Mouse (Mus musculus) left cerebral cortex, postnatal 4 days (tissue): ENCODE results near the gene Ap5z1. TPM values are rescaled to one million over a fixed set of nuclear protein-coding genes. Genes with fewer than 3 reads are reported as not detected.

Experiments
- DNase-seq: peaks from one replicate; pipeline ENCODE4 v3.0.0-alpha.2; 2022
- intact Hi-C: fragments of 180-260 bp; cut with DNase I; formaldehyde crosslinking; loops from one replicate; pipeline ENCODE4 v1.15.1; 2025
- total RNA-seq, 2 experiments: library from RNA; stranded (reverse); gene quantifications; 2 replicates each; pipeline ENCODE4 v1.2.3; 2021

The Ap5z1 gene
- total RNA-seq, 2 experiments from 2014 or later, result 21.9 to 23.2 TPM

DNA sequence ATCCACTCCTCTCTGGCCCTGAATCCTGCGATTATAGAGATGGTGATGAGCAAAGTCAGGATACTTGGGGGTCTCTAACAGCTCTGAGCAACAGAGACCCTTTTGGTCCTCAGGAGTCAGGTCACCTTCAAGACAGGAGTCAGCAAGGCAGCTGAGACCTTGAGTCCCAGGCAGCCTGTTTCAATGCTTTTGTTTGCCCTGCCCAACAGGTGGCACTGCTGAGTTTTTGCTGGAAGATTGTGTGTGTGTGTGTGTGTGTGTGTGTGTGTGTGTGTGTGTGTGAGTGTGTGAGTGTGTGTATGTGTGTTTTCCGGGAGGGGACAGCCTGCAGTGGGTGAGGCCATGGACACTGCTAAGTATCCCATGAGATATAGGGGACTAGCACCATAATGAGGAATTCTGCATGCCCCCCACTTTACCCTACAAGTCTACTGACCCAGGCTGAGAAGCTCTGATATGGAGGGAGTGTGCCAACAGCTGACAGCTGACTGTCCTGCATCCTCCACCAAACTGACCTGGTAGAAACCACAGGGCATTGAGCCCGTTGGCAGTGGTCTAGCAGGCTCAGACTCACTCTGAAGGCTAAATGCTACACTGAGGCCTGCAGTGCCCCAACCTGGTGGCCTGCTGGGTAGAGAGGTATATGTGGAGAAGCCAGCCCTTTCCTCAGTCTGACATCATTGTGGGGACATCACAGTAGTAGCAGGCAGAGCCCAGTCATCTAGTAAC is 42.1 kb downstream of the Ap5z1 start:
- no peak for DNase-seq
- intact Hi-C loops, result loop anchor here (10.0 kb wide), 2 partner anchors 109 to 209 kb away; no protein-coding TSS in a partner anchor

DNA sequence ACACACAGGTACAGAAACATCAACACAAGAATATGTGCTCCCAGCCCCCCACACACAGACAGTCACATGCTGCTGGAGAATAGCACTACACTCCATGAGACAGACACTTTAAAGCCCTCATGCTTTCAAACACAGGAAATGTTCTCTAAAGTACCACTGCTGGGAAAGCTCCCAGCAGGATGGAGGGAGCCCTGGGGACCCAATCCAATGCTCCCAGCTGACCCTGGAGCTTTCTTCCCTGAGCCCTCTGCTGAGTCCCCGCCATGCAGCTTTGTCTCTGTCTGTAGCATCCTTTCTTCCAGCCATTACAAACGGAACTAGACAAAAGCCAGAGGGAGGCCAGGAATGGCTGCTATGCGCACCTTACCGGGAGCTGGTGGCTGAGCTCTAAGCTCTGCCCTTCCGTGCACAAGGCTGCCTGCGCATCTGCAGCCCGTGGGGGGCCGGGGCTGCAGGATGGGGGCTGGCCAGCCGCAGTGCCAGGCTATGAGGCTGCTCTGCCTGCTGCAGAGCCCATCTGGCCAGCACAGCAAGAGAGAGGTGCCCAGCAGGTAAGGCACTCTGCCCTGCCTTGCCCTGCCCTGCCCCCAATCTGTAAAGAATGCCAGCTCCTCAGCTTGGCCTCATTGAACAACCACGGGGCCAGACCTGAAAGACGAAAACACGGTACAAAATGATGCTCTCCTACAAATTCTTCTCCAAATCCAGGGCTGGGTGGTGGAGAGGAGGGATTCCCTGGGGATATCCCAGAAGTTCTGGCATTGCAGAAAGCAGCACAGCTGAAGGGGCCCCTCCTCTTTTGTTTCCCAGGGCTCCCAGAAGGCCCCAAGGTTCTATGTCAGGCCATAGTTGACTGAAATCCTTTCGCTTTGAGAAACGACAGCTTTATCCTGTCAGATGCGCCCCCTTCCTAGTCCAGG is 45.7 kb downstream of the Ap5z1 start:
- intact Hi-C loops, result loop anchor here (10.0 kb wide), 2 partner anchors 105 to 205 kb away; no protein-coding TSS in a partner anchor
- peak; percentile 76 for DNase-seq

DNA sequence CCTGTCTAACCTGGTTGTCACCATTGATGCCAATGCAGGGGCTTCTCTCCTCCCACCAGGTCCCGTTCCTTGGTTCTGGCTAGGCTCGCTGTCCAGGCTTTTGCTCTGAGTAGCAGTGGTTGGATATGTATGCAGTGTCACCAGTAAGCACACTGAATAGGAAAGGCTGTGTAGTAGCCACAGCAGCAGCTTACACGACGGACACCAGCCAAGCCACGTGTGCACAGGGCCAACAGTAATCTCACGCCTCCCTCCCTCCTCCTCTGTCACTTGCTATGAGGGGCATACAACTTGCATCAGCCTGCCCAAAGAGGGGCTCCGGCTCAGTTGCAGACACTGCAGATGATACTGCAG is 46.3 kb downstream of the Ap5z1 start:
- peak; percentile 38 for DNase-seq
- intact Hi-C loops, result no loop called here

DNA sequence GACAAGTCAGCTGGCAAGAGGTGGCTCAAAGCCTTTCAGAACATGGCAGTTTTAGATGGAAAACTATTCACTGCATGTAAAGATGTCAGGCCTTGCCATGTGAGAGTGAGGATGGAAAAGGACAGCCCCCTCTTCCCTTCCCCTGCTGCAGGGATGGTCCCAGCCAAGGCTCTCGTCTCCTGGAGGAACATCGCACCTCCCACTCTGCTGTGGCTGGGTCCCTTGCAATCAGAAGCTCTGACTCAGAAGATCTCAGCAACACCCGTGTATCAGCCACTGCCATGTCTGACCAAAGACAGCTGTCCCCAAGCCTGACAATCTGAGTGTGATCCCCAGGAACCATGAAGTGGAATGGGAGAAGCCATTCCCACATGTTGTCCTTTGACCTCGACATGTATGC is 48.4 kb downstream of the Ap5z1 start:
- no peak for DNase-seq
- intact Hi-C loops, result no loop called here

DNA sequence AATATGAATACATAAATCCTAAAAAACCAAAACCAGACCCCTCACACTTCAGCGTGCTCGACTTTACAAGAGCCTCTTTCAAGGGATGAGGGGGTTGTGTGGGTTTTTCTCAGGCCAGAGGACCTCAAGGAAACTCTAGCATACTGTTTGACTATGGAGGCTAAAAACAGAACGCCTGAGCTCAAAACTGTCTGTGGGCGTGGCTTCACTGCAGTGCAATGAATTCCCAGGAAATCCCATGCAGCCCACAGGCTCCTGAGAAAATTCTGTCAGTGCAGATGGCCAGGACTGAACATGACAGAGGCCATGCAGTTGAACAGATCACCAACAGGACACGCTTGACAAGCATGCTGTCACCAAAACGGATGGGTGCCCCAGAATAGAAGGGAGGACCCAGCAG is 55.2 kb downstream of the Ap5z1 start:
- intact Hi-C loops, result no loop called here
- DNase-seq, result no peak

DNA sequence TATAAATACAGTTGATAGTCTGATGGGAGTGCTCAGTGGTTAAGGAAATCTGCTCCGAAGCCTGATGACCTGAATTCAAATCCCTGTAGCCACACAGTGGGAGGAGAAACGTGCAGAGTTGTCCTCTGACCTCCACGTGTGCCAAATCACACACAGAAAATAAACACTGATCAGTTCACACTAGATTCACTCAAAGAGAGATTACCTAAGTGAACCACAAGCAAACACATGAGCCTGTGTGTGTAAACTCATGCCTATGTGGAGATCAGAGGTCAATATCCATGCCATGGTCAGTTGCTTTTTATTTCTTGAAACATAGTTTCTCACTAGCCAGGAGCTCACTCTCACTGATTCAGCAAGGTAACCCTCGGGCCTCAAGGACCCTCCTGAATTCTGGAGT is 56.6 kb downstream of the Ap5z1 start:
- intact Hi-C loops, result no loop called here
- no peak for DNase-seq

DNA sequence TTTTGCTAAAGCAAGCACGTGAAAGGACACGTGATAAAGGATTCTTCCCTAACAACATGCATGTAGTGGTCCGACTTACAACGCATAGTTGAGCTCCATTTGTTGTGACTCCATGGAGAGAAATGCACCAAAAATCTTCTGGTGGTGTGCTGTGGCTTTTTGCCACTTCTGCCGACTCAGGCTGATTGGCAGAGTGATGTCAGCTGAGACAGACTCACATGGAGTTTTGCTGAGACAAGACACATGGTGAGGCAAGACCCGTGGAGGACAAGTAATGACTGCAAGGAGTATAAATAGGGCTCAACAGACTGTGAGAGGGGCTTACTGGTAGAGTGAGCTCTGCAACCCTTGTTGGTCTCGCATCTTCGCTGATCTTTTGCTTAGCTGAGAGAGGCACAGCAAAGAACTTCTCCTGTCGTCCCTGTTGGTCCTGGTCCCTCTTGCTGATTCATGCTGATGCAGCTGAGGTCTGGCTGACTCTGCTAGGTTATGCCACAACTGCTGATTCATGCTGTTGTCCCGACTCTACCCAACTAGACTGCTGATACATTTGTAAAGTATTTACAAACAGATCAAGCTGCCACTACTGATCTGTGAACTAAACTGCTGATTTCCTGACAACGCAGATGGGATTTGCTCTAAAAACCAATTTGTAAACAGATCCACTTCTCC is 57.6 kb downstream of the Ap5z1 start:
- no peak for DNase-seq
- intact Hi-C loops, result no loop called here

DNA sequence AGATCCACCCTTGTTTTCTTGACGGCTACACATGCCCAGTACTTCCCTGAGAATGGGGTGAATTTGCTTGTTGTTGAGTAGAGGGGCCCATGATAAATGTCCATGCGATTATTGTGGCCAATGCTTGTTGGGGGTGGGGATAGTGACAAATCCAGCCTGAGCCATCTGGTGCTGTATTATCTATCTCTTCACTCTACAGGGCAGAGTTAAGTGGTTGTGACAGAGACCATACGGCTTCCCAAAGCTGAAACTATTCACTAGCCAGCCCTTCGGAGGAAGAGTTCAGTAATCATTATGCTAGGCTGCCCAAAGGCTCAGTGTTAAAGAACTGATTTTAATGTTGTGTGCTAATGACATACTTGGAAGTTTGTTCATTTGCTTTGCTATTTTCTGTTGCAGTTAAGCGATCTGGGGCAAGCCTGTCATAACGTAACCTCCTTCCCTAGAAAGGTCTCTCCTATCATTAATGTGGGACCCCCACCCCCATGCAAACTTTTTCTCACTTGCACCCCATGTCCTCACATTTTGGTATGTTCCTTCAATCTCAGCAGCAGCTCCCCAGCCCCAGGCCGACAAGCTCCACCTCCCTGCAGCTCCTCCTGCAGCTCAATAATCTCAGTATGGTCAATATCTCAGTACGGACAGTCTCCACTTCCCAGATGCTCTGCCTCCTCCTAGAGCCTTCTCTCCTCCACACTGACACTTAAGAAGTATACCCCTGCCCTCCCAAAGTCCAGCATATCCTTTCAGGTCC is 61.1 kb downstream of the Ap5z1 start:
- peak; percentile 45 for DNase-seq
- intact Hi-C loops, result no loop called here

Other genes starting within 250 kb of the Ap5z1 start
- gene Foxk1, start 62.4 kb upstream of the Ap5z1 start, total RNA-seq, result 10 to 100 TPM; 34.5 to 35.6 TPM
- gene Papolb, start 66.1 kb downstream of the Ap5z1 start, total RNA-seq, result 1 to 10 TPM; 1.5 to 1.9 TPM
- 10 to 100 TPM; 24.0 to 27.9 TPM for gene Radil, start 87.2 kb downstream of the Ap5z1 start, total RNA-seq
- gene Mmd2, start 144.9 kb downstream of the Ap5z1 start, total RNA-seq, result 10 to 100 TPM; 76.5 to 90.3 TPM
- gene Wipi2, start 163.8 kb downstream of the Ap5z1 start, total RNA-seq, result 10 to 100 TPM; 60.0 to 62.4 TPM
- gene Slc29a4, start 228.6 kb downstream of the Ap5z1 start, total RNA-seq, result 100 to 1,000 TPM; 127 to 138 TPM